Mouse (Mus musculus): ENCODE measurements at regions not wholly inside any gene's neighbourhood (a gene's known extent, or its start where the extent isn't known, plus 50 kb on each side); places are given as distances from the start of the nearest gene placed in this dataset.

GRCm38 (mm10) chr13:44097141-44097540 lies 312.6 kb downstream of the Cd83 start:
- DNase-seq = no peak

GRCm38 (mm10) chr13:44099511-44099910 lies 314.9 kb downstream of the Cd83 start:
- no peak for DNase-seq

- DNase-seq = no peak
These were observed 315.8 kb downstream of the Cd83 start for GRCm38 (mm10) chr13:44100125-44101067.

- DNase-seq = no peak
These were observed 316.6 kb downstream of the Cd83 start for GRCm38 (mm10) chr13:44101161-44101560.

- no peak for DNase-seq
These were observed 317.2 kb downstream of the Cd83 start for GRCm38 (mm10) chr13:44101806-44102205.

- DNase-seq = no peak
These were observed 317.7 kb downstream of the Cd83 start for GRCm38 (mm10) chr13:44102257-44102656.

- no peak for DNase-seq
These were observed 318.8 kb downstream of the Cd83 start for GRCm38 (mm10) chr13:44103340-44103739.

- DNase-seq = no peak
These were observed 320.6 kb downstream of the Cd83 start for GRCm38 (mm10) chr13:44105161-44105560.

GRCm38 (mm10) chr13:44108695-44109094 lies 324.1 kb downstream of the Cd83 start:
- DNase-seq = no peak

GRCm38 (mm10) chr13:44113043-44113442 lies 328.5 kb downstream of the Cd83 start:
- no peak for DNase-seq

GRCm38 (mm10) chr13:44114856-44115255 lies 330.3 kb downstream of the Cd83 start:
- DNase-seq = no peak

- no peak for DNase-seq
These were observed 333.3 kb downstream of the Cd83 start for GRCm38 (mm10) chr13:44117841-44118240.

- DNase-seq = no peak
These were observed 334.3 kb downstream of the Cd83 start for GRCm38 (mm10) chr13:44118846-44119245.

GRCm38 (mm10) chr13:44121241-44121671 lies 336.7 kb downstream of the Cd83 start:
- no peak for DNase-seq

- DNase-seq = no peak
These were observed 337.4 kb downstream of the Cd83 start for GRCm38 (mm10) chr13:44121932-44122331.

- peak; percentile 19 for DNase-seq
These were observed 341.6 kb downstream of the Cd83 start for GRCm38 (mm10) chr13:44126198-44126597.

GRCm38 (mm10) chr13:44128506-44129274 lies 344.1 kb downstream of the Cd83 start:
- no peak for DNase-seq

- DNase-seq = no peak
These were observed 347.3 kb downstream of the Cd83 start for GRCm38 (mm10) chr13:44131916-44132315.

GRCm38 (mm10) chr13:44132510-44132909 lies 347.9 kb downstream of the Cd83 start:
- no peak for DNase-seq

GRCm38 (mm10) chr13:44133436-44133835 lies 348.9 kb downstream of the Cd83 start:
- DNase-seq = no peak

- DNase-seq = no peak
These were observed 356.6 kb downstream of the Cd83 start for GRCm38 (mm10) chr13:44141181-44141580.

- no peak for DNase-seq
These were observed 360.9 kb downstream of the Cd83 start for GRCm38 (mm10) chr13:44145441-44145840.

- DNase-seq = no peak
These were observed 363.3 kb downstream of the Cd83 start for GRCm38 (mm10) chr13:44147841-44148240.

- no peak for DNase-seq
These were observed 364.9 kb downstream of the Cd83 start for GRCm38 (mm10) chr13:44149499-44149898.
